Mouse (Mus musculus): ENCODE measurements around the gene Rrnad1. TPM values are rescaled to one million over a fixed set of nuclear protein-coding genes. Genes with fewer than 3 reads are reported as not detected.

The Rrnad1 gene
- total RNA-seq, 2 experiments from 2014 or later, result 16.6 to 18.8 TPM

DNA sequence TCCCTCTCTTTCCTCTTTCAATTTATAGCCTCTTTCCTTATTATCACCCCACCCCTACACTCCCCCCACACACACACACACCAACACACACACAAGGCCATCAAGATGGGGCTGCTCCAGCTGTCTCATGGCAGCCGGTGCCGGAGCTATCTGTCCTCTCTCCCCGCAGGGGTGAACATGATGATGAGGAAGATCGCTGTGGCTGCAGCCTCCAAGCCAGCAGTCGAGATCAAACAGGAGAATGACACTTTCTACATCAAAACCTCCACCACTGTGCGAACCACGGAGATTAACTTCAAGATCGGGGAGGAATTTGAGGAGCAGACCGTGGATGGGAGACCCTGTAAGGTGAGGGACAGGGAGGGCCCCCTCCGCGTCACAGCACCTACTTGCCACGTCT lies 21.4 kb upstream of the Rrnad1 start:
- intact Hi-C loops (cut with DNase I), result no loop called here
- DNase-seq (ENCODE audit: extremely low spot score in 1 of 2, low spot score in 2 of 2), result no peak

- intact Hi-C loops (cut with DNase I), result no loop called here
- no peak for DNase-seq (ENCODE audit: extremely low spot score in 1 of 2, low spot score in 2 of 2)
Observed at GRCm38 (mm10) chr3:87949955-87950515, 19.5 kb upstream of the Rrnad1 start.

GRCm38 (mm10) chr3:87949266-87949954 lies 18.9 kb upstream of the Rrnad1 start:
- intact Hi-C loops (cut with DNase I), result no loop called here
- no peak for DNase-seq (ENCODE audit: extremely low spot score in 1 of 2, low spot score in 2 of 2)

GRCm38 (mm10) chr3:87948378-87949265 lies 18.1 kb upstream of the Rrnad1 start, which contains the start of gene Crabp2:
TSS of gene Crabp2 (plus strand) at chr3:87948666.
- intact Hi-C loops (cut with DNase I), result no loop called here
- peak in 1 of 2 experiments; percentile 51 for DNase-seq (ENCODE audit: extremely low spot score in 1 of 2, low spot score in 2 of 2)

DNA sequence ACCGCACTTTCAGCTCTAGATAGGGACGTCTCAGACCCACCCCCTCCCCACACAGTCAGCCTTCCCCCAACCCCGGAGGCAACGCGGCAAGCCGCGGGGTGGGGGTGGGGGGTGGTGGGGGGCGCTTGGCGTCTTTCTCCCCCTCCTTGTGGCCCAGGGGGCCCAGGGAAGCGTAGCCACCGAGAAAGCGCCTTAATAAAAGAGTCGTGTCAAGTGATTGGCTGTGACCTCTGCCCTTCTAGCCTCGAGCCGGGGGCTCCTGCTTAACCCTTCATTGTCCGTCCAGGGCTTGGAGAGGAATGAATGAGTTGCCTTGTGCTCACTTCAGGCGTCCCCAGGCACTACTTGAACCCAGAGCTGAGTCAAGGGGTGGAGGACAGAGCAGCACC lies 17.3 kb upstream of the Rrnad1 start:
- DNase-seq (ENCODE audit: extremely low spot score in 1 of 2, low spot score in 2 of 2), result no peak
- intact Hi-C loops (cut with DNase I), result no loop called here

GRCm38 (mm10) chr3:87947056-87947810 lies 16.7 kb upstream of the Rrnad1 start:
- no peak for DNase-seq (ENCODE audit: extremely low spot score in 1 of 2, low spot score in 2 of 2)
- intact Hi-C loops (cut with DNase I), result no loop called here

DNA sequence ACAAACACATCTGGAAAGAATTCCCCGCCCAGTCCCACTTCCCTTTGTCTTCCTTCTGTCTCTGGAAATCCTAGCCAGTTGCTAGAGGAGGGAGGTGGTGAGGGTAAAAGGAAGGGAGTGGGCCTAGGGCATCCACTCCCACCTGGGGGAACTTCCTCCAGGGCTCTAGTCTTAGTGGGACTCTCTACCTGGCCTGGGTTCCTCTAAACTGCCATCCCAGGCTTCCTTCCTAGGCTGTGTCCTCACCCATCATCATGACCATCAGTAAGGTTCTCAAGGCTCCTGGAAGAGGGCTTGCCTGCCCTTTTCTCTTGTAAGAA lies 16.0 kb upstream of the Rrnad1 start:
- intact Hi-C loops (cut with DNase I), result no loop called here
- DNase-seq (ENCODE audit: extremely low spot score in 1 of 2, low spot score in 2 of 2), result no peak

- DNase-seq (ENCODE audit: extremely low spot score in 1 of 2, low spot score in 2 of 2), result no peak
- intact Hi-C loops (cut with DNase I), result no loop called here
Observed at GRCm38 (mm10) chr3:87945781-87946540, 15.4 kb upstream of the Rrnad1 start.

- DNase-seq (ENCODE audit: extremely low spot score in 1 of 2, low spot score in 2 of 2), result peak in 1 of 2 experiments; percentile 51
- intact Hi-C loops (cut with DNase I), result no loop called here
Observed at GRCm38 (mm10) chr3:87944838-87945600, 14.5 kb upstream of the Rrnad1 start.

DNA sequence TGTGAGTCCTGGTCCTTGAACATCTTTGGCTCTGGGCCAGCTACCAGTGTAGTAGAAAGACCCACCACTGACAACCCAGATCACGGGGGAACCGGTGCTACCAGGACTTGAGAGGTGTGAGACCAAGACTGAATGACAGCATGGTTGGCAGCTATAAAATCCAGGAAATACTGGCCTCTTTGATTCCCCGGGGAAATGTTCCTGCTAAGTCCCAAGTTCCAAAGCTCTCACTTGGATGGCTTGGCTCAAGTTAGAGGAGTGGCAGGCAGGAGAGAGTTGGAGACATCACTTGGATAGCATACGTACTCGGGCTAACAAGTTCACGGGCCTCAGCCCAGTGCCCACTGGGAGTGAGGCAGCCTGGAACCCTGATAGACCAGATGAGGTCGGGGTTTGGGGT lies 13.1 kb upstream of the Rrnad1 start:
- DNase-seq (ENCODE audit: extremely low spot score in 1 of 2, low spot score in 2 of 2), result no peak
- intact Hi-C loops (cut with DNase I), result no loop called here

DNA sequence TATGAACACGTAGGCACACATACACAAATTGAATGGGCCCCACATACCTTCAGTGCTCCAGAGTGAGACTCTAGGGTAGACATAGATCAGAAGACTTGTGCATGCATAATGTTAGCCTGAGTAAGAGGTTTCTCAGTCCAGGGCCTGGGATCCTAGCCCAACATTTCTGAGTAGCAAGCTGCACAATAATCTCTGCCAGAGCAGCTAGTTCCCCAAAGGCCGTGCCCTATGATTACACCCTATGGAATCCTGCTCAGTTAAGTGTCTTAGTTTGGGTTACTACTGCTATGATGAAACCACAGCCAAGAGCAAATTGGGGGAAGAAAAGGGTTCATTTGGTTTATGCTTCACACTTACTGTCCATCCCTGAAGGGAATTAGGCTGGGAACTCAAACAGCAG lies 12.0 kb upstream of the Rrnad1 start:
- intact Hi-C loops (cut with DNase I), result no loop called here
- DNase-seq (ENCODE audit: extremely low spot score in 1 of 2, low spot score in 2 of 2), result no peak

GRCm38 (mm10) chr3:87940611-87941010 lies 10.1 kb upstream of the Rrnad1 start:
- DNase-seq (ENCODE audit: extremely low spot score in 1 of 2, low spot score in 2 of 2), result no peak
- intact Hi-C loops (cut with DNase I), result no loop called here

DNA sequence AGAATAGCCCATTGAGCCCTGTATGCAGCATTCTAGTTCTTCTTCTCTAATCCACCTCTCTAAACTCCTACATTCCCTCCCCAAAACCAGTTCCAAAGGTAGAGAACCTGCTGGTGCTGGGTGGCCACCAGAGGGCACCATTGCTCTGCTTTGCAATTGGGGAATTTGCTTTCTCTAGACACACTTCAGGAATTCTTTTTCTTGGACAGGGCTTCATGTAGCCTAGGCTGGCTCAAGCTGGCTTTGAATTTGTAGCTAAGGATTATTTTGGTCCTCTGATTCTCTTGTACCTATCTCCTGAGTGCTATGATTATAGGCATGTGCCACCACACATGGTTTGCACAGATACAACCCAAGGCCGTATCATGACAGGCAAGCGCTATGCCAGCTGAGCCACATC lies 5.3 kb upstream of the Rrnad1 start:
- peak; percentile 67 to 90 for DNase-seq (ENCODE audit: extremely low spot score in 1 of 2, low spot score in 2 of 2)
- intact Hi-C loops (cut with DNase I), result loop anchor here (2.0 kb wide), 2 partner anchors 27 to 135 kb away; no protein-coding TSS in a partner anchor

GRCm38 (mm10) chr3:87935201-87935600 lies 4.7 kb upstream of the Rrnad1 start:
- no peak for DNase-seq (ENCODE audit: extremely low spot score in 1 of 2, low spot score in 2 of 2)
- intact Hi-C loops (cut with DNase I), result loop anchor here (2.0 kb wide), 1 partner anchor 28 kb away; no protein-coding TSS in a partner anchor

DNA sequence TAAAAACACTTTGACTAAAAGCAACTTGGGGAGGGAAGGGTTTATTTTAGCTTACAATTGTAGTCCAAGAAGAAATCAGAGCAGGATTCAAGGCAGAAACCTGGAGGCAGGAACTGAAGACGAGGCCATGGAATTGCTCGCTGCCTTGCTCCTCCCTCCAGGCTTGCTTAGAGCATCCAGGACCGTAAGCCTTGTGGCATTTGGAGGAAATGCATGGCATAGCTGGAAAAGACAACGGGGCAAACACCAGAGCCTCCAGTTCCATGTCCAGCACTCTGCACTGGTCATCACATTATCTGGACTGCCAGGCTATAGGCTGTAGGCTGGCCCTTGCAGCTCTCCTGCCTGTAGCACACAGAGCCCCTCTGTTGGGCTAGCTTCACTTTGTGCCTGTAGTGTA lies 4.0 kb upstream of the Rrnad1 start:
- intact Hi-C loops (cut with DNase I), result loop anchor here (2.0 kb wide), 1 partner anchor 28 kb away; no protein-coding TSS in a partner anchor
- no peak for DNase-seq (ENCODE audit: extremely low spot score in 1 of 2, low spot score in 2 of 2)

- intact Hi-C loops (cut with DNase I), result loop anchor here (2.0 kb wide), 1 partner anchor 29 kb away; no protein-coding TSS in a partner anchor
Observed at GRCm38 (mm10) chr3:87934026-87934425, 3.5 kb upstream of the Rrnad1 start.

DNA sequence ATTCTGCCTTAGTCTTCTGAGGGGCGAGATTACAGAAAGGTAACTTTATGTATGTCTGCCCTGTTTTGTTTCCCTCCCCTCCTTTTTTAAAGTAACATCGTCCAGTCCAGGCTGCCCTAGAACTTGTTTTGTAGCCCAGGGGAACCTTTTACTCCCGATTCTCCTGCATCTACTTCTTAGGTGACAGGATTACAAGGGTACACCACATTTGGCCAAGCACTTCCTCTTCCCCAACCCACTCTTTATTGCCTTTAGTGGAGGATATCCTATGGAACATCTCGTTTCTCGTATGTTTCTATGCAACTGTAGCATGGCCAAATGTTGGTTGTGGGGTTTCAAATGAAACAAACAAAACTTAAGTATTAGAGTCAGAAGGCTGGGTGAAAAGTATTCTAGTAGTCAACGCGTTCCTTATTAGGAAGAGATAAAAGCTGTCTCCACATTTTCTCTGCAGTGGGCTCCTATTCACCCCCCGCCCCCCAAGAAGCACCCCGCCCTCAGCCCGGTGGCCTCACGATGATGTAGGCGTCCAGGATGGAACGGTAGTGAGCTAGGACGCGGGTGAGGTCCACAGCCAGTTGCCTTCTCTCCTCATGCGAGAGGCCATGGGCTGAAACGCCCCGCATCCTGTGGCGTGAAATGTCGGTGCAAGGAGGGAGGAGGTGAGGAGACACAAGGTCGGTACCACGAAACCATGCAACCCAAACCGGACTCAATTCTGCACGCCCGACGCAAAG lies 1.0 kb downstream of the Rrnad1 start:
- no peak for DNase-seq (ENCODE audit: extremely low spot score in 1 of 2, low spot score in 2 of 2)
- intact Hi-C loops (cut with DNase I), result no loop called here

More at GRCm38 (mm10) chr3:87934026-87934425, 3.5 kb upstream of the Rrnad1 start:
- DNase-seq (ENCODE audit: extremely low spot score in 1 of 2, low spot score in 2 of 2), result no peak
